Mouse (Mus musculus) MEL (cell line): Measurements from ENCODE around the gene Hlf. TPM values are rescaled to one million over a fixed set of nuclear protein-coding genes. Genes with fewer than 3 reads are reported as not detected.

Experiments
- DNase-seq: peaks from one replicate; pipeline ENCODE4 v3.0.0; 2011; ENCODE audit warnings: low read depth, low spot score
- H3K27ac ChIP-seq: 2 replicates; pipeline ENCODE4 v1.5.1; 2012; ENCODE audit warnings: low read depth, mild to moderate bottlenecking, control low read depth, low read length, moderate library complexity; ENCODE audit not compliant: control insufficient read depth
- H3K27me3 ChIP-seq, 2 experiments: fragments of 150-350 bp in 1 of 2; sonication (generic) in 1 of 2; 2 replicates each; pipeline ENCODE4 v1.6.1; 2012; ENCODE audit warnings: low read length in 2 of 2, mild to moderate bottlenecking in 2 of 2, improper control_type of control experiment in 1 of 2, moderate library complexity in 1 of 2; ENCODE audit not compliant: insufficient read depth in 2 of 2, control insufficient read depth in 1 of 2
- H3K36me3 ChIP-seq, 2 experiments: 2 replicates each; pipeline ENCODE4 v1.6.1; 2012 to 2014; ENCODE audit warnings: low read length in 2 of 2, improper control_type of control experiment in 1 of 2, inconsistent platforms in 1 of 2, mild to moderate bottlenecking in 1 of 2; ENCODE audit not compliant: insufficient read depth in 2 of 2, control insufficient read depth in 1 of 2
- H3K4me1 ChIP-seq, 2 experiments: fragments of 150-350 bp in 1 of 2; sonication (generic) in 1 of 2; 2 replicates each; pipeline ENCODE4 v1.6.1; 2012; ENCODE audit warnings: low read length in 2 of 2, improper control_type of control experiment in 1 of 2, mild to moderate bottlenecking in 1 of 2; ENCODE audit not compliant: insufficient read depth in 2 of 2, control insufficient read depth in 1 of 2
- H3K4me3 ChIP-seq, 2 experiments: fragments of 150-350 bp in 1 of 2; sonication (generic) in 1 of 2; 2 replicates each; pipeline ENCODE4 v1.5.1; 2012; ENCODE audit warnings: low read depth in 2 of 2, low read length in 2 of 2, mild to moderate bottlenecking in 2 of 2, moderate library complexity in 2 of 2, control low read depth in 1 of 2, improper control_type of control experiment in 1 of 2; ENCODE audit not compliant: control insufficient read depth in 1 of 2, insufficient read depth in 1 of 2
- H3K79me2 ChIP-seq: 2 replicates; pipeline ENCODE4 v1.6.1; 2012; ENCODE audit warnings: mild to moderate bottlenecking, low read length, moderate library complexity; ENCODE audit not compliant: control insufficient read depth, poor library complexity, insufficient read depth
- H3K9ac ChIP-seq: 2 replicates; pipeline ENCODE4 v1.6.1; 2012; ENCODE audit warnings: low read depth, mild to moderate bottlenecking, control low read depth, low read length, moderate library complexity; ENCODE audit not compliant: control insufficient read depth, poor library complexity, severe bottlenecking
- H3K9me3 ChIP-seq: fragments of 150-350 bp; sonication (generic); replicated peaks from 2 replicates; pipeline ENCODE4 v1.6.1; 2012; ENCODE audit warnings: mild to moderate bottlenecking, low read length, improper control_type of control experiment, moderate library complexity; ENCODE audit not compliant: insufficient read depth
- CHD1 ChIP-seq: IDR thresholded peaks from 2 replicates; pipeline ENCODE4 v1.6.1; 2012; ENCODE audit warnings: low read depth, mild to moderate bottlenecking, inconsistent platforms, low read length, improper control_type of control experiment
- CHD2 ChIP-seq: IDR thresholded peaks from 2 replicates; pipeline ENCODE4 v1.6.1; 2011; ENCODE audit warnings: low read length, improper control_type of control experiment
- CTCF ChIP-seq, 3 experiments: IDR thresholded peaks in 2 of 3; conservative IDR thresholded peaks in 1 of 3; 2 replicates each; pipeline ENCODE4 v1.5.1; 2011 to 2012; ENCODE audit warnings: low read length in 3 of 3, low read depth in 2 of 3, mild to moderate bottlenecking in 2 of 3, improper control_type of control experiment in 1 of 3, inconsistent platforms in 1 of 3, mixed read lengths in 1 of 3, moderate library complexity in 1 of 3; ENCODE audit not compliant: control insufficient read depth in 1 of 3, insufficient read depth in 1 of 3, poor library complexity in 1 of 3, severe bottlenecking in 1 of 3
- E2F4 ChIP-seq: IDR thresholded peaks from 2 replicates; pipeline ENCODE4 v1.6.1; 2011; ENCODE audit warnings: low read depth, low read length, improper control_type of control experiment, borderline replicate concordance
- ETS1 ChIP-seq: IDR thresholded peaks from 2 replicates; pipeline ENCODE4 v1.6.1; 2012; ENCODE audit warnings: low read depth, mild to moderate bottlenecking, inconsistent platforms, low read length, improper control_type of control experiment, moderate library complexity
- GABPA ChIP-seq: IDR thresholded peaks from 2 replicates; pipeline ENCODE4 v1.6.1; 2012; ENCODE audit warnings: low read depth, mild to moderate bottlenecking, inconsistent platforms, low read length, improper control_type of control experiment, moderate library complexity
- GATA1 ChIP-seq: IDR thresholded peaks from 2 replicates; pipeline ENCODE4 v1.6.1; 2011; ENCODE audit warnings: low read depth, low read length, improper control_type of control experiment
- HCFC1 ChIP-seq: IDR thresholded peaks from 2 replicates; pipeline ENCODE4 v1.6.1; 2012; ENCODE audit warnings: low read depth, mild to moderate bottlenecking, inconsistent platforms, low read length, improper control_type of control experiment, moderate library complexity
- KAT2A ChIP-seq: conservative IDR thresholded peaks from 2 replicates; pipeline ENCODE4 v1.6.1; 2012; ENCODE audit warnings: low read depth, low read length, improper control_type of control experiment, inconsistent platforms
- MAX ChIP-seq: IDR thresholded peaks from 2 replicates; pipeline ENCODE4 v1.6.1; 2011; ENCODE audit warnings: low read length, improper control_type of control experiment
- MEF2A ChIP-seq: IDR thresholded peaks from 2 replicates; pipeline ENCODE4 v1.6.1; 2014; ENCODE audit warnings: low read depth, mild to moderate bottlenecking, inconsistent platforms, low read length, improper control_type of control experiment; ENCODE audit not compliant: poor library complexity, insufficient replicate concordance, severe bottlenecking; ENCODE audit errors: extremely low read depth
- MXI1 ChIP-seq: IDR thresholded peaks from 2 replicates; pipeline ENCODE4 v1.6.1; 2011; ENCODE audit warnings: mild to moderate bottlenecking, low read depth, low read length, improper control_type of control experiment
- NELFE ChIP-seq: IDR thresholded peaks from 2 replicates; pipeline ENCODE4 v1.6.1; 2011; ENCODE audit warnings: low read depth, low read length, improper control_type of control experiment
- NRF1 ChIP-seq: IDR thresholded peaks from 2 replicates; pipeline ENCODE4 v1.6.1; 2014; ENCODE audit warnings: low read depth, mild to moderate bottlenecking, inconsistent platforms, low read length, improper control_type of control experiment, moderate library complexity; ENCODE audit not compliant: poor library complexity, insufficient read depth, severe bottlenecking
- POLR2A ChIP-seq, 2 experiments: IDR thresholded peaks; 2 replicates each; pipeline ENCODE4 v1.6.1; 2011 to 2012; ENCODE audit warnings: low read length in 2 of 2, mild to moderate bottlenecking in 2 of 2, control low read depth in 1 of 2, improper control_type of control experiment in 1 of 2, low read depth in 1 of 2, moderate library complexity in 1 of 2; ENCODE audit not compliant: control insufficient read depth in 1 of 2, insufficient read depth in 1 of 2, poor library complexity in 1 of 2
- POLR2AphosphoS2 ChIP-seq: IDR thresholded peaks from 2 replicates; pipeline ENCODE4 v1.6.1; 2011; ENCODE audit warnings: low read length, improper control_type of control experiment
- POLR2AphosphoS5 ChIP-seq: IDR thresholded peaks from 2 replicates; pipeline ENCODE4 v1.6.1; 2012; ENCODE audit warnings: low read depth, borderline replicate concordance, mild to moderate bottlenecking, inconsistent platforms, low read length, moderate library complexity, mixed read lengths
- RCOR1 ChIP-seq: IDR thresholded peaks from 2 replicates; pipeline ENCODE4 v1.6.1; 2012; ENCODE audit warnings: low read depth, mild to moderate bottlenecking, inconsistent platforms, low read length, improper control_type of control experiment
- TCF12 ChIP-seq: IDR thresholded peaks from 2 replicates; pipeline ENCODE4 v1.6.1; 2014; ENCODE audit warnings: low read depth, mild to moderate bottlenecking, inconsistent platforms, low read length, improper control_type of control experiment, moderate library complexity
- UBTF ChIP-seq: IDR thresholded peaks from 2 replicates; pipeline ENCODE4 v1.6.1; 2012; ENCODE audit warnings: low read depth, mild to moderate bottlenecking, inconsistent platforms, low read length, improper control_type of control experiment, moderate library complexity, borderline replicate concordance; ENCODE audit not compliant: insufficient read depth
- USF1 ChIP-seq: IDR thresholded peaks from 2 replicates; pipeline ENCODE4 v1.6.1; 2014; ENCODE audit warnings: low read depth, mild to moderate bottlenecking, inconsistent platforms, low read length, improper control_type of control experiment, moderate library complexity
- USF2 ChIP-seq, 2 experiments: IDR thresholded peaks; 2 replicates each; pipeline ENCODE4 v1.6.1; 2011 to 2012; ENCODE audit warnings: improper control_type of control experiment in 2 of 2, low read length in 2 of 2, borderline replicate concordance in 1 of 2, inconsistent platforms in 1 of 2, low read depth in 1 of 2, mild to moderate bottlenecking in 1 of 2; ENCODE audit not compliant: insufficient read depth in 1 of 2
- ZKSCAN1 ChIP-seq: IDR thresholded peaks from 2 replicates; pipeline ENCODE4 v1.6.1; 2012; ENCODE audit warnings: low read depth, mild to moderate bottlenecking, inconsistent platforms, low read length, improper control_type of control experiment, moderate library complexity
- ZMIZ1 ChIP-seq: IDR thresholded peaks from 2 replicates; pipeline ENCODE4 v1.6.1; 2012; ENCODE audit warnings: low read depth, mild to moderate bottlenecking, inconsistent platforms, low read length, improper control_type of control experiment, moderate library complexity
- ZNF384 ChIP-seq: IDR thresholded peaks from 2 replicates; pipeline ENCODE4 v1.6.1; 2012; ENCODE audit warnings: low read depth, mild to moderate bottlenecking, inconsistent platforms, low read length, improper control_type of control experiment
- polyA plus RNA-seq, 2 experiments: library from polyadenylated mRNA; stranded (reverse) in 1 of 2; unstranded in 1 of 2; fragments of >175 nt in 1 of 2; fragments of >200 nt in 1 of 2; gene quantifications; 2 replicates each; pipeline versions ENCODE4 v1.2.1 to v1.2.4; 2012; ENCODE audit warnings: low replicate concordance in 2 of 2, low read depth in 1 of 2; ENCODE audit not compliant: insufficient read length in 2 of 2, insufficient read depth in 1 of 2, missing spikeins in 1 of 2
- total RNA-seq: library from RNA; depleted of rRNA; stranded (reverse); fragments of 300-350 nt; gene quantifications from 2 replicates; pipeline ENCODE4 v1.2.3, GENCODE M21; 2012

The Hlf gene
- total and polyA plus RNA-seq, 3 experiments: 0.42 to 1.5 TPM; not detected in 1

- Histone ChIP-seq H3K27me3 (no peaks in the 10 kb centered on the region), H3K79me2 (no peaks in the 10 kb centered on the region), H3K27ac (no peak overlapping the region), H3K9me3 (no peaks in the 10 kb centered on the region), H3K4me1 (no peaks in the 10 kb centered on the region), H3K4me3 (no peak overlapping the region), H3K9ac (no peak overlapping the region), H3K36me3 (no peaks in the 10 kb centered on the region)
- TF ChIP-seq POLR2AphosphoS2: no peak
- TF ChIP-seq HCFC1: no peak
- TF ChIP-seq ZNF384: no peak
- no peak for TF ChIP-seq CTCF (IDR thresholded peaks at IDR 0.05 in 2 of 3, conservative IDR thresholded peaks at IDR 0.05 in 1 of 3; ENCODE audit: control insufficient read depth in 1 of 3, insufficient read depth in 1 of 3, low read depth in 2 of 3, low read length in 3 of 3, poor library complexity in 1 of 3, severe bottlenecking in 1 of 3)
- no peak for TF ChIP-seq NRF1
- no peak for TF ChIP-seq ZKSCAN1
- no peak for TF ChIP-seq KAT2A
- TF ChIP-seq MAX: no peak
- TF ChIP-seq ETS1: no peak
- no peak for TF ChIP-seq USF1
- TF ChIP-seq UBTF: no peak
- TF ChIP-seq E2F4: no peak
- TF ChIP-seq POLR2AphosphoS5: no peak
- TF ChIP-seq RCOR1: no peak
- TF ChIP-seq USF2 (IDR thresholded peaks at IDR 0.05; ENCODE audit: borderline replicate concordance in 1 of 2, insufficient read depth in 1 of 2, low read depth in 1 of 2, low read length in 2 of 2): no peak
- no peak for TF ChIP-seq NELFE
- TF ChIP-seq MEF2A: no peak
- TF ChIP-seq CHD1: no peak
- DNase-seq: no peak
Measured at GRCm38 (mm10) chr11:90356036-90356435, 34.7 kb downstream of the Hlf start.

GRCm38 (mm10) chr11:90355270-90355681 is 35.4 kb downstream of the Hlf start:
- TF ChIP-seq MXI1 (no peak), GATA1 (no peak), RCOR1 (no peak), TCF12 (no peak), USF2 (IDR thresholded peaks at IDR 0.05; ENCODE audit: borderline replicate concordance in 1 of 2, insufficient read depth in 1 of 2, low read depth in 1 of 2, low read length in 2 of 2) (no peak), ZMIZ1 (no peak), MAX (no peak), CTCF (IDR thresholded peaks at IDR 0.05 in 2 of 3, conservative IDR thresholded peaks at IDR 0.05 in 1 of 3; ENCODE audit: control insufficient read depth in 1 of 3, insufficient read depth in 1 of 3, low read depth in 2 of 3, low read length in 3 of 3, poor library complexity in 1 of 3, severe bottlenecking in 1 of 3) (no peak), MEF2A (no peak), CHD2 (no peak), ETS1 (no peak), POLR2A (IDR thresholded peaks at IDR 0.05; ENCODE audit: control insufficient read depth in 1 of 2, insufficient read depth in 1 of 2, low read depth in 1 of 2, low read length in 2 of 2, poor library complexity in 1 of 2) (no peak), GABPA (no peak)
- no peaks in the 10 kb centered on the region for H3K27me3 ChIP-seq
- H3K4me1 ChIP-seq: no peaks in the 10 kb centered on the region
- no peak overlapping the region for H3K9ac ChIP-seq
- no peaks in the 10 kb centered on the region for H3K79me2 ChIP-seq
- H3K4me3 ChIP-seq: no peak overlapping the region
- no peak overlapping the region for H3K27ac ChIP-seq
- H3K36me3 ChIP-seq: no peaks in the 10 kb centered on the region
- no peak for DNase-seq
- no peaks in the 10 kb centered on the region for H3K9me3 ChIP-seq
